Mouse (Mus musculus) C2C12 (cell line): Measurements from ENCODE around the gene Syne3. TPM values are rescaled to one million over a fixed set of nuclear protein-coding genes. Genes with fewer than 3 reads are reported as not detected.

ENCODE experiments used
- H3K27me3 ChIP-seq: one replicate; pipeline ENCODE4 v1.6.1; 2011; ENCODE audit not compliant: control insufficient read depth, insufficient read depth, insufficient read length
- H3K36me3 ChIP-seq: one replicate; pipeline ENCODE4 v1.6.1; 2011; ENCODE audit not compliant: control insufficient read depth, insufficient read depth
- H3K4me3 ChIP-seq: one replicate; pipeline ENCODE4 v1.5.1; 2011; ENCODE audit warnings: mild to moderate bottlenecking, control low read depth; ENCODE audit not compliant: poor library complexity, insufficient read depth, severe bottlenecking
- H3K79me2 ChIP-seq: one replicate; pipeline ENCODE4 v1.6.1; 2011; ENCODE audit not compliant: control insufficient read depth, insufficient read depth
- H3K79me3 ChIP-seq: one replicate; pipeline ENCODE4 v1.6.1; 2011; ENCODE audit warnings: low read depth, control low read depth
- H3ac ChIP-seq: one replicate; pipeline ENCODE3; 2011; ENCODE audit warnings: low read depth; ENCODE audit not compliant: control insufficient read depth, insufficient read length
- CEBPB ChIP-seq: IDR thresholded peaks from one replicate; pipeline ENCODE4 v1.6.1; 2011; ENCODE audit warnings: low read depth, mild to moderate bottlenecking, control low read depth, moderate library complexity
- CTCF ChIP-seq: IDR thresholded peaks from one replicate; pipeline ENCODE4 v1.5.1; 2011; ENCODE audit not compliant: control insufficient read depth, insufficient read depth, insufficient read length
- FOSL1 ChIP-seq: IDR thresholded peaks from one replicate; pipeline ENCODE4 v1.8.0; 2011; ENCODE audit warnings: mild to moderate bottlenecking, low read length; ENCODE audit not compliant: poor library complexity, insufficient read depth, severe bottlenecking
- MAX ChIP-seq: IDR thresholded peaks from one replicate; pipeline ENCODE4 v1.6.1; 2011; ENCODE audit warnings: mild to moderate bottlenecking, control low read depth
- MYOD1 ChIP-seq: IDR thresholded peaks from one replicate; pipeline ENCODE4 v1.6.1; 2011; ENCODE audit warnings: low read depth; ENCODE audit not compliant: control insufficient read depth, insufficient read length
- MYOG ChIP-seq: IDR thresholded peaks from one replicate; pipeline ENCODE4 v1.6.1; 2011; ENCODE audit not compliant: control insufficient read depth, insufficient read length; ENCODE audit errors: extremely low read depth
- USF1 ChIP-seq: IDR thresholded peaks from one replicate; pipeline ENCODE4 v1.6.1; 2011; ENCODE audit warnings: low read depth, mild to moderate bottlenecking, control low read depth, moderate library complexity
- polyA plus RNA-seq: library from polyadenylated mRNA; unstranded; fragments of >200 nt; fragmentation: generic; extraction: Trizol; gene quantifications from one replicate; pipeline ENCODE4 v1.2.1, GENCODE M21; 2012; ENCODE audit warnings: missing spikeins

Syne3 gene
- polyA plus RNA-seq, 1 experiment, result 24.8 TPM

DNA sequence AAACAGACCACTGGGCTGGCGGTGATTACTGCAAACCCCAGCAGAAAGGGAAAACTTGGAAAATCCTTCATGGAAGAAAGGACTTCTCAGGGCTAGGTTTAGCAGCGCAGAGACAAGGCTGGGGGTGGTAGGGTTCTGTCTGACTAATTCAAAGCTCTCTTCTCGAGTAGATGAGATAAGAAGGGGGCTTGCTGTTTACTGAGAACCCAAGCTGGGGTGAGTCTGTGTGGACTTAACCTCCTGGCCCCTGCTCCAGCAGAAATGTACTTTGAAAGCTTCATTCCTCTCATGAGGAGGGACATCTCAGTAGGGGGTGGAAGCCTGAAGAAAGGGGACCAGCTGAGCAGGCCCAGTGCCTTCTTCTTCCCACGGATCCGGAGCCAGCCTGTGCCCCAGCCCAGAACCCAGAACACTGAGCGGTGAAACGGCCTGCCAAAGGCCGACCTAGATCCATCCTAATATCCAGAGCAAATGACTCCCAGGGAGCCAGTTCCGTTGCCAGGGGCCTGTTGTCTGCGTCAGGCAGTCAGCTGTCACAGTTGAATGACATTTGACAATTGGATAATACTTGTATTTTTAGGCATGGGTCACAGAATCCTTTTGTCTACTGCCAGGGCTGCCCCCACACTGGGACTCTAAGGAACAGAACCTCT is 97.2 kb downstream of the Syne3 start:
- H3K36me3 ChIP-seq, result no peaks in the 10 kb centered on the region
- H3K4me3 ChIP-seq, result no peak overlapping the region
- H3K27me3 ChIP-seq, result peaks cover 13% of the 10 kb centered on the region
- no peaks in the 10 kb centered on the region for H3K79me2 ChIP-seq
- H3ac ChIP-seq, result no peak overlapping the region
- no peaks in the 10 kb centered on the region for H3K79me3 ChIP-seq
- TF ChIP-seq MAX (no peak), FOSL1 (no peak), MYOG (no peak), USF1 (no peak), CEBPB (no peak), MYOD1 (no peak), CTCF (no peak)

DNA sequence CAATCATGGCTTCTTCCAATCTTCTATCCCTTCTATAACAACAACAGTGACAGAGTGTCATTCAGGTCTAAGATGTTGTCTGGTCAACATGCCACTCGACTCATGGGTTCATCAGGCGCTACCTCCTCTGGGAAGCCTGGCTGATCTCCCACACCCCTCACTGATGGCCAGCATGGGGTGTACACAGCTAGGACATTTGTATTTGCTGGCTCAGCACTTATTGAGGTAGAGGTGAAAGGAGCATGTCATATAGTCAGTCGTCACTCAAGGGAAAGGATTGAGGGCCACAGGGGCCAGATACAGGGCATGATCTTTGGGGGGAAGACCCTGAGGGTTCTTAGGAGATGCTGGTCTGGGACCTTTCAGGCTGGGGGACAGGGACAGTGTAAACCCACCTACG is 99.9 kb downstream of the Syne3 start:
- H3K4me3 ChIP-seq, result no peak overlapping the region
- H3K79me3 ChIP-seq, result no peaks in the 10 kb centered on the region
- H3ac ChIP-seq, result no peak overlapping the region
- H3K27me3 ChIP-seq, result peaks cover 13% of the 10 kb centered on the region
- no peaks in the 10 kb centered on the region for H3K36me3 ChIP-seq
- no peaks in the 10 kb centered on the region for H3K79me2 ChIP-seq
- TF ChIP-seq CTCF (no peak), MYOG (no peak), MAX (no peak), FOSL1 (no peak), CEBPB (no peak), MYOD1 (no peak), USF1 (no peak)

DNA sequence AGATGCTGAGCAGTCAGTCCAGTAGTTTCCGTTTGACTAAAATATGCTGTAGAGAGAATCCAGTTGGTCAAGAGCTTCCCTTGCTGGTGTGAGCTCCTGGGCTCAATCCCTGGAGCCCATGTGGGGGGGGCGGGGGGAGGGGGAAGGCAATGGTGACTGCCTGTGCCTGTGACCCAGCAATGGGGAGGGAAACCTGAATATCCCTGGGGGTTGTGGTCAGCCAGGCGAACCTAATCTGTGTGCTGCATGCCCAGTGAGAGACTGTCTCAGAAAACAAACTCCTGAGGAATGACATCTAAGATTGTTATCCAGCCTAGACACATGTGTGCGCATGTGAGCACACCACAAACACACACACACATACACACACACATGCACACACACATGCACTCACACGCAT is 100.6 kb downstream of the Syne3 start:
- no peak overlapping the region for H3K4me3 ChIP-seq
- no peak for TF ChIP-seq USF1
- no peak for TF ChIP-seq CEBPB
- TF ChIP-seq MYOG, result no peak
- no peak for TF ChIP-seq MAX
- TF ChIP-seq CTCF, result no peak
- TF ChIP-seq FOSL1, result no peak
- no peaks in the 10 kb centered on the region for H3K36me3 ChIP-seq
- no peaks in the 10 kb centered on the region for H3K79me3 ChIP-seq
- H3ac ChIP-seq, result no peak overlapping the region
- H3K79me2 ChIP-seq, result no peaks in the 10 kb centered on the region
- H3K27me3 ChIP-seq, result peaks cover 13% of the 10 kb centered on the region

DNA sequence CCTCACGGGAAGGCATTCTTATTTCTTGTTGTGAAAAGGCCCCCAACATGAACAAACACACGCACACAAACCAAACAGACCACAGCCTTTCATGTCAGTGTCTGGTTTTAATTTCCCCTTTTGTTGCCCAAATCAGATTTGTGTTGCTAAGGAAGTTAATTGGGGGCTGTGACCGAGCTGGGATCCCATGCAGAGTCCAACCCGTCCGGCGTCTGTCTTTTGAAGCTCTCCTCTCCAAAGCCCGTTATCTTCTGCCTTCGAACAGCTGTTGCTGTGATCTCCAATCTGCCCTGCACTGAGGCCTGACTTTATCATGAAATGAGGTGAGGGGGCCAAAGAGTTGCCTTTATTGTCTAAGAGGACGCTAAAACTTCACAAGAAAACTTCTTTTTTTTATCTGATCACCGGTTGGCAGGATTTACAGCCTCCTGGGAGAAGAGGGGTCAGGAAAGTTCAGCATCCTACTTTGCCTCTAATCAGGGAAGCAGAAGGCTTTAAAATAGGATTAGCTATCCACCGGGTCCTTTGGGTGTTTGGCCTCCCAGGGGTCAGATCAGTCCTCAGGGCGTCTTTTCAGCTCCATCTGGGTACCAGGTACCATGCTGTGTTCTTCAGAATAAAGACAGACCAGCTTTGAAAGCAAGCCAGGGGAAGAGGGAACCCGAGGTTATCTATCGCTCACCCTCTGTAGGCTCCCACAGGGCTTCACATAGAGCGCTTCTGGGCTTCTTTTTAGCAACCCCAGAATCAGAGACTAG is 101.4 kb downstream of the Syne3 start:
- no peaks in the 10 kb centered on the region for H3K79me3 ChIP-seq
- H3K79me2 ChIP-seq, result no peaks in the 10 kb centered on the region
- no peak for TF ChIP-seq FOSL1
- TF ChIP-seq MAX, result no peak
- no peak for TF ChIP-seq CEBPB
- TF ChIP-seq CTCF, result no peak
- TF ChIP-seq MYOG, result no peak
- TF ChIP-seq USF1, result no peak
- no peak for TF ChIP-seq MYOD1

DNA sequence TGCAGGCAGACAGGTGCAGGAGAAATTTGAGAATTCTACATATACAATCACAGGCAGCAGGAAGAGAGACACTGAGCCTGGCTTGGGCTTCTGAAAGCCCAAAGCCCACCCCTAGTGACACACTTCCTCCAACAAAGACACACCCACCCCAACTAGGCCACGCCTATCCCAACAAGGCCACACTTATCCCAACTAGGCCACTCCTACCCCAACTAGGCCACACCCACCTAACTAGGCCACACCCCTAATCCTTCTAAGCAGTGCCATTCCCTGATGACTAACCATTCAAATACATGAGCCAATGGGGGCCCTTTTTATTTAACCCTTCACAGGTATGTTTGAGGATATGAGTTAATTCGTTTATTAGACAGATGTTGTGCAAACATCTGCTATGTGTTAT is 102.5 kb downstream of the Syne3 start:
- Histone ChIP-seq H3K4me3 (no peak overlapping the region), H3K27me3 (peaks cover 3% of the 10 kb centered on the region), H3ac (no peak overlapping the region), H3K79me2 (no peaks in the 10 kb centered on the region), H3K79me3 (no peaks in the 10 kb centered on the region), H3K36me3 (no peaks in the 10 kb centered on the region)
- no peak for TF ChIP-seq USF1
- TF ChIP-seq MAX, result no peak
- no peak for TF ChIP-seq CEBPB
- TF ChIP-seq MYOG, result no peak
- TF ChIP-seq MYOD1, result no peak
- TF ChIP-seq FOSL1, result no peak
- TF ChIP-seq CTCF, result no peak

More for the DNA sequence above, 101.4 kb downstream of the Syne3 start:
- Histone ChIP-seq H3K27me3 (peaks cover 6% of the 10 kb centered on the region), H3K36me3 (no peaks in the 10 kb centered on the region), H3K4me3 (no peak overlapping the region), H3ac (no peak overlapping the region)
